Mouse (Mus musculus): Measurements from ENCODE around the gene H1f0.
A peak's percentile ranks its signal among the peaks of the same experiment; 100 is the strongest.

H1f0 gene

DNA sequence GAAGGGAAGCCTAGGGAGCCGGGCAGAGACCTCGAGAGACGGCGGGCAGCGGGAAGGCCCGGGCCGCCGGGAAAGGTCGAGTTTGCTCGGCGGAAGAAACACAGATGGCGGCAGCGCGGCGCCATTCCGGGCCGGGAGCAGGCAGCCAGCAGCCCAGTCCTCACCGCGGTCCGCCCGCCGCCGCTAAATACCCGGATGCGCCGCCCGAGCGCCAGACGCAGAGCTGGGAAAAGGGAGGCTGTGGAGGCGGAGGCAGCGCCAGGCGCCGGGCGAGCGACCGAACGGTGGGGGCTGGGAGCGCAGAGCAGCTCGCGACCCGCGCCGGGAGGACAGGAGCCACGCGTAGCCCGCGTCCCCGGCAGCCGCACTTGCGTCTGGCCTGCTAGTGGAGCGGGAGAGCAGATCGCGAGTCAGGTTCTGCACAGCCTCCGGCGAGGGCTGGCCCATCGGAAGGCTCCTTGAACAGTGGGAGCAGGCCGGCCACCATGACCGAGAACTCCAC lies at the start of gene H1f0:
H1f0 (plus strand) TSS at position 214 of the 502 bp plus-strand sequence.
- peak; percentile 96 for DNase-seq

- DNase-seq: no peak
Measured at GRCm38 (mm10) chr15:78978875-78979274, 49.4 kb upstream of the H1f0 start.

- DNase-seq: no peak
Measured at GRCm38 (mm10) chr15:78980084-78980483, 48.2 kb upstream of the H1f0 start.

DNA sequence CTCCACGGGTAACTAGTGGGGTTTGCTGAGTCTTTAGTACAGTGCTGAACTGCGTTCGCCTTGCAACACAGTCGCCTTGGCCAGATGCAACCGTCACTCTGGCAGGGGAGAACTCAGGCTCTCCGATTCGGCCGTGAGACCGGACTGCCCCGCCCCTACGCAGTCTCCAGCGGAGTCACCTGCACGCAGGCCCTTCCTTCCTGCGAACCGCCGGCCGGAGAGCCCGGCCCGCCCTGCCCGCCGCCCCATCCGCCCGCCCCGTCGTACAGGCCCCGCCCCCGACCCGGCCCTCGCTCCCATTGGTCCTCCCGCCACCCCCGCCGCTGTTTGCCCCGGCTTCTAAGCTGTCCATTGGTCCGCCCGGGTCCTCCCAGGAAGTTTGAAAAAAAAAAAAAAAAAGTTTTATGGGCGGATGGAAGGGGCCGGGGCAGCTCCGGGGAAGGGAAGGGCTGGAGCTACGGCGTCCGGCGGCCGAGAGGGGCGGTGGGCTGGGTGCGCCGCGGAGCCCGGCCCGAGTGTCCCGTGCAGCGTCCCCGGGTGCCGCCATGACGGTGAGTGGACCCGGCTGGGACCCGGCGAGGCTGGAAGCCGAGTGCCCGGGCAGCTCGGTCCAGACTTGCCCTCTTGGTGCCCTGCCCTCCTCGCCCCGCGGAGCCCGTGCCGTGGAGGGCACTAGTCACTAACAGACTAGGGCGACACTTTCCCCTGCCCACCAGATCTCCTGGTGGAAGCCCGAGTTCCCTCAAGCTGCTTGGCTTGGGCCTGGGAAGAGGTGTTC lies 45.4 kb upstream of the H1f0 start:
- peak; percentile 90 for DNase-seq

DNA sequence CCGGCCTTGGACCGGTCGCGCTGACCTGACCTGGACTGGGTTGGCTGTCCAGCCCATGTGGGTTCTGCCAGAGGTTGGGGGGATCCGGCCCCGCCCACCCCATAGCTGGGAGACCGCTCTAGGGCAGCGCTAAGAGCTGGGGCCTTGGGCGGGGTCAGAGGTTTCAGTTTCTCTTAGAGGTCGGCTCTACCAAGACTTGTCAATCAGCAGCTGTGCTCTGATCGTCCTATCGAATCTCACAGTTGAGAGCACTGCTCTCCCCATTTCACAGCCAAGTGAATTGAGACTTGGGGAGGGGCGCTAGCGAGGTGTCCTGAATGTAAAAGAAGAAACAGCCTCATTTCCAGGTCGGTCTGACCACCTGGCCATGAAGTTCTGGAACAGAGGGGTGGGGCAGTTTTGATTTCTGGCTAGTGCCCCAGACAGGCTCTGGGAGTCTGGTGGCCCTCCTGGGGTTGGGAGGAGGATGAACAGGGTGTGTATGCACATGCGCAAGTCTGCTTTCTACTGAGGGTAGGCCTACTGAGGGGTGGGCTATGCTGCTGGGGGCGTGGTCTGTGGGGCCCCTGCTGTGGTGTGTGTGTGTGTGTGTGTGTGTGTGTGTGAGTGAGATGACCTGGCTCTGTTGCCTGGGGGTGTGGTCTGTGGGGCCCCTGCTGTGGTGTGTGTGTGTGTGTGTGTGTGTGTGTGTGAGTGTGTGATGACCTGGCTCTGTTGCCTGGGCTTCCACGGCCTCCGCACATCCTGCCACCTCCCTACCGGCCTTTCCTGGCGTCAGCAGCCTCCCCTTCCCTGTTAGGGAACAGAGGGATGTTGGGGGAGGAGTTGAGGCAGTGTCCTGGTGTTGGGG lies 44.6 kb upstream of the H1f0 start:
- DNase-seq: peak; percentile 69

DNA sequence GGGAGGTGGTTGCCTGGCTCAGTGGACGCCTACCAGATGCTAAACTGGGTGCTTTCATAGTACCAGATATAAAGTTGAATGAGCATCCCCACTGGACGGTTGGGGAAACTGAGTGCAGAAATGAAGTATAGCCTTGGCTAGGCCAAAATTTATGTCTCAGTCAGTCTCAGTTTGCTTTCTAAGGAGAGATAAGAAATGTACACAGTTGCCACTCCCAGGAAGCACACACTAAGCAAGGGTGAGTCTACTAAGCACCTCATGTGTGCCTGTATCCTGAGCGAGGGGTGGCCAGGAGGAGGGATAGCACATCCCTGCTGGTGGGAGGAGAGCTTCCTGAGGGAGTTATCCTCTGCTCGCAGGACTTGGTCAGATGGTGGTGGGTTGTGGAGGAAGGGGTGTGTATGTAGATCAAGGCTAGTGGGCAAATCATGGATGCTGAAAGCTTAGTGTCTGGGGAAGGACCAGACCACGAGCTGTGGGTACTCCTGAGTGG lies 43.9 kb upstream of the H1f0 start:
- DNase-seq: no peak

DNA sequence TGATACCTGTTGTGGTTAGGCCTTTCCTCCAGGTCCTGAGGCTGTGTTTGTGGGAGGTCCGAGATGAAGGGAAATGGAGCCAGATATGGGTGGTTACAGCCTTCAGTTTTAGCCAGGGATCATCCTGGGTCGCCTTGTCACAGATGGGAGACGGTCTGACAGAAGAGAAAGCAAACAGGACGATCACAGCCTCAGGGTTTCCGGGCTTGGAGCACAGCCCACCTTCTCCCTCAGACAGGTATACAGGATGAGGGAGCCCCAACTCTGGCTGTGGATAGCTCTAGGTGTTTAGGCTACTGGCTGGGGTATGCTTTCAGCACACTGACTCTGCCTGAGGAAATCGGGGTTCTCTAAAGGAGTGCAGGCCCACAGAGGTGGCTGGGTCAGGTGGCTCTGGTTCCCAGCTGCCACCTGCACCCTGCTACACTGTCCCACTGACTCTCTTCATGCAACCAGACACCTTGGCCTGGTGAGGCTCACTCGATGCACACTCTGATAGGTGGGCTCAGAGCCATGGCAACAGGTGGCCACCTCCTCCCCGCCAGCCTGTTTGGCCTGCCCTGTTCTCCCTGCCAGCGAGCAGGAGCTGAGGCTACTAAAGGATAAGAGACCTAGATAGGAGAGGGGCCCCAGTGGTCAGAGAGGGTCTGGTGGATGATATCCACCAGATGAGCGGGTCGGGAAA lies 41.6 kb upstream of the H1f0 start:
- DNase-seq: no peak

DNA sequence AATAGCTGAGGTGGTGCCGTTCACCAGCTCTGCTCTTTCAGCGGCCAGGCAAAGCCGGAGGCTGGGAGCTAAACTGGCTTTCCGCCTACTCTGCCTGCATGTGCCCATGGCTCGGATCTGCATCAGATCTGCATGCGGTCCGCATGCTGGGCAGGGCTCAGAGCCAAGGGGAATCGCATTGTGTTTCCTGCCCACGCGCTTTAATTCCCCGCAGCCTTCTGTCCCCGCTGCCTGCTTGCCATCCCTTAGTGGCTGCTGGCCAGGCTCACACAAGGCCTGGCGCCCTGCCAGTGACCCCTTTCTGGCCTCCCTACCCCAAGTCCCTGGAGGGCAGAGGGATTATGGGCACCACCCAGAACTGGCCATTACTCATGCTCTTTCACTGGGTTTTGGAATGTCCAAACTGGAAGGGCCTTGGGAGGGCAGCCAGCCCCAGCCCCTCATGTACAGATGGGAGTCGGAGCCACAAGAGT lies 39.7 kb upstream of the H1f0 start:
- no peak for DNase-seq

DNA sequence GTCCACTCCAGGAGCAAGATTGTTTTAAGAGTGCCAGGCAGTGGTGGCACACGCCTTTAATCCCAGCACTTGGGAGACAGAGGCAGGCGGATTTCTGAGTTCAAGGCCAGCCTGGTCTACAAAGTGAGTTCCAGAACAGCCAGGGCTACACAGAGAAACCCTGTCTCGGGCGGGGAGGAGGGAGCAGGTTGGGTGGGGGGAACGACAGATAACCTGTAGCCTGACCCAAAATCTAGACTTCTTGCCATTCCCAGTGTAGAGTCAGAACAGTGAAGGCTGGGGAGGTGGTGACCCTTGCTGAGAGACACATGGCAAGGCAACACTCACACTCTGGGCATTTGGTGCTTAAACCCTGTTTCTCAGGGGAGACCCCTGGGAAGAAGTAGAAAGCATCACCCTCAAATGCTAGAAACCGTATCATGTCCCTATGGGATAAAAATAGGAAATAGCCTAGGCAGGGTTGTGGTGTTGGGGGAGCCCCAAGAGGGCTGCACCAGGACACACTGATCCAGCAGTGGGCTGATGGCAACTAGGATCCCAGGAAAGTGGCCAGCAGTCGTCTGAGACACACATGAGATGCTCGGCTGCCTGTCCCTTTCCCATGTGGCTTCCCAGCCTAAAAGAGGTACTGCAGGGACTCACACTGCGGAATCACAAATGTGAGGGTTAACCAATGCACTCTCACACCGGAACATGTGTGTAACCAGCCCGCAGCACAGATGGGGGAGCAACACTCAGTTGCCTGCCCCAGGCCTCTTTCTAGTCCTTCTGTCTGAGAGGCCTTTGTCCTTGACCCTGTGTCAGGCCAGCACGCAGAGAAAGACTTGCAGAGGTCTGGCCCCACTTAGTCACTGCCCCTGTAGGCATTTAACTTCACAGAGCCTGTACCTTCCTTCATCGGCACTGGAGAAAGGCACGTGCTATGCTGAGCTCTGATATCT lies 38.8 kb upstream of the H1f0 start:
- DNase-seq: no peak

DNA sequence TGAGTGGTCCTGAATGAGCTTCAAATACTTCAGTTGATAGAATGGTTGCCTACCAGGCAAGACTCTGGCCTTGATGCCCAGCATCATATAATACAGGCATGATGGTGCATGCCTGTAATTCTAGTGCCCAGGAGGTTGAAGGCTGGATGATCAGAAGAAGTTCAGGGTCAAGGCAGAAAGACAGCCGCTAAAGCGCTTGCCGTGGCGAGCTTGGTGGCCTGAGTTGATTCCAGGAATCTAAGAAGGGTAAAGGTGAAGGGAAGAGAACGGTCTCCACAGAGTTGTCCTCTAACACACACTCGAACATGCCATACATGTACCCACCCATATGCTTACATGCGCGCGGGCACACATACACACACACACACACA lies 38.2 kb upstream of the H1f0 start:
- DNase-seq: no peak

GRCm38 (mm10) chr15:78990970-78991525 lies 37.2 kb upstream of the H1f0 start:
- DNase-seq: no peak

DNA sequence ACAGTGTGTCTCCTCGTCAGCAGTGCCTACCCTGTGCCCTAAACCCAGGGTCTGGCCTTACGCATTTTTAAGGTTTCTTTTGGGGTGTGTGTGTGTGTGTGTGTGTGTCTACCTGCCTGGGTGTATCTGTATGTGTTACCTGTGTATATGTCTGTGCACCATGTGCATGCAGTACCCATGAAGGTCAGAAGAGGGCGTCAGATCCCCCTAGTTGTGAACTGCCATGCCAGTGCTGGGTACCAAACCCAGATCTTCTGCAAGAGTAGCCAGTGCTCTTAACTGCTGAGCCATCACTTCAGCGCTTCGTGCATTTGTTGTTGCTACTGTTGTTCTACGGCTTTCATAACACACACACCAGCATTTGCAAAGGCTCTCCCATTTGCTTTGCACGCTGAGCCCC lies 36.0 kb upstream of the H1f0 start:
- DNase-seq: no peak

DNA sequence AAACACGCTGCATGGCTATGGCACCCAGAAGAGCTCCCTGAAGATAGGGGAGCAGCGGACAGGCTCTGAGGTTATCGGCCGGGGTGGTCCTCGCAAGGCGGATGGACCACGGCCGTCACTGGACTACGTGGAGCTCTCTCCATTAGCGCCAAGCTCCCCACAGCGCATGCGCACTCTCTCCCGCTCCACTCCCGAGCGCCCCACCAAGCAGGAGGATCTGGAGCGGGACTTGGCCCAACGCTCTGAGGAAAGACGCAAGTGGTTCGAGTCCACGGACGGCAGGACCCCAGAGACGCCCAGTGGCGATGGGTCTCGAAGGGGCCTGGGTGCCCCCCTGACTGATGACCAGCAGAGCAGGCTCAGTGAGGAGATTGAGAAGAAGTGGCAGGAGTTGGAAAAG lies 35.3 kb upstream of the H1f0 start:
- DNase-seq: no peak

DNA sequence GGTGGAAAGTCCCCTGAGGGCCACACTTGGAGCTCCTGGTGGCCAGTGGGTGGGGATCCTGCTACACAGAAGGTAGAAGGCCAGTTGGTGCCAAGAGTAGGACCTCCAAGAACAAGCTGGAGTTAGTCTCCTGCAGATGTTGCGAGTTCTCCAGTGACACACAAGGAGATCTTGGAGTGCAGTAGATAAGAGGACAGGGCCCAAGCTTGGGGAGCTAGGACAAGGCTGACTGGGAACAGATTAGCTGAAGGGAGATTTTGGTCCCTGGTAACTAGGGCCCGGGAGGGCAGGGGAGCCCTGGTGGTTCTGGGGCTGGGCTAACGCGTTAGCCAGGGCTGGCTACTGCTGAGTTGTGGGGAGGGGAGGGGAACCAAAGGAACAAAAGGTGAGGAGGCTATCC lies 32.3 kb upstream of the H1f0 start:
- no peak for DNase-seq

DNA sequence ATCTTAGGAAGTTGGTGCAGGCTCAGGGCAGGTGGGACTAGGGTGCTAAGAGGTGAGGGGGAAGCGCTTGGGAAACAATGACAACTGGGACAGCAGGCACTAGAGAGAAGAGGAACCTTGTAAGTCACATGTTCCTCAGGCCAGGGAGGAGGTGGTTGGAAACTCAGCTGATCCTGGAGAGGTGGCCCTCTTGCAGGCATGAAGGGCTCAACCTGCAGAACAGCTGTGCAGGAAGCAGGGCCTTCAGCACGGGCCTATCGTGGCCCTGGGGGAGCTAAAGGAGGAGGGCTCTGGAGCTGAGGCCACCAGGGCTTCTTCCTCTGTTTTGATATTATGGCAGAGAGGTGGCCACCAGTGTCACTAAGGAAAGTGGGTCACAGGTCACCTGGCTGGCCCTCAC lies 31.6 kb upstream of the H1f0 start:
- peak; percentile 65 for DNase-seq

DNA sequence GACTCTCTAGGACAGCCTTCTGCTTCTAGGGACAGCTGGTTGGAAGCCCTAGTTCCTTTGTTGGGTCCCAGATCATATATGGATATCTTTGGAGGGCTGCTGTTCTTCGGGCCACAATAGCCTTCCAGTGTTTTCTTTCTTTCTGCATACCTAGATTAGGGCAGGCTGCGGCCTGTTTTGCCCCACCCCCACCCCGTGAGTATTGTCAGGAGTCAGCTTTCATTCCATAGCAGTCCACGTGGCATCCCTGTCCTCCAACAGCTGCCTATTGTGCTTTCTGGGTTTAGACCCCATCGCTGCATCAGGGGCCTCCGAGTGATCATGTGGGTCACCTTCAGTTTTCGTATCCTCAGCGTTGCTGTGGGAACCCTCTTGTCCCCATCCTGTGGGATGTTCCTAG lies 29.9 kb upstream of the H1f0 start:
- DNase-seq: no peak

DNA sequence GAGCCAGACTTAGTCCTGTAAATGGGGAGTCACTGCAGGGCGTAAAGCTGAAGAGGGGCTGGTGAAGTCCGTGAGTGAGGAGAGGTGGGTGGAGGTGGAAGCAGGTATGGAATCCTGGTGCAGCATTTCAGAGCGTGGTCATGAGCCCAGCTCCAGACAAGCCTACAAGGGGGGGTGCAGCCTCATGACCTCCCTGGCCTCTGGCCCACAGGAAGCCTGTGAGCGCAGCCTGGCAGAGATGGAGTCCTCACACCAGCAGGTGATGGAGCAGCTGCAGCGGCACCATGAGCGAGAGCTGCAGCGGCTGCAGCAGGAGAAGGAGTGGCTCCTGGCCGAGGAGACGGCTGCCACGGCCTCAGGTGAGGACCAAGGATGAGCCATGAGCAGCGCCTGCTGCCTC lies 28.7 kb upstream of the H1f0 start:
- DNase-seq: peak; percentile 54

DNA sequence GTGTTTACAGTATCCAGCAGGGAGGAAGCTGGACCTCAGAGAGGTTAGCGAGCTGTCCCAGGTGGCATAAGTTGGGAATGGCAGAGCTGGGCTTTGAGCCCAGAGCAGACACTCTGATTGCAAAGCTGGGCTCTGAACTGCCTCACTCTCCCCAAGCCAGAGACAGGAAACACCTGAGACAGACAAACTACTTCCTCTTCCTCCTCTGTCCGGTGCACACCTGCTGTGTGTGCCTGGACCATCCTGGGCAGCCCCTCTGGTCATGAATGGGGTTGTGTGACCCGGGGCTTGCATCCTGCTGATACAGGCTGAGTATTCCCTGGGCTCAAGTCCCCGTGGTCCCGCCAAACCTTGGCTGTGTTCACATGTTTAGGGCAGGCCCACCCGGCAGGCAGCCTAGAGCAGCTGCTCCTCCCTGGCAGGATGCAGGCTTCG lies 27.9 kb upstream of the H1f0 start:
- peak; percentile 35 for DNase-seq

DNA sequence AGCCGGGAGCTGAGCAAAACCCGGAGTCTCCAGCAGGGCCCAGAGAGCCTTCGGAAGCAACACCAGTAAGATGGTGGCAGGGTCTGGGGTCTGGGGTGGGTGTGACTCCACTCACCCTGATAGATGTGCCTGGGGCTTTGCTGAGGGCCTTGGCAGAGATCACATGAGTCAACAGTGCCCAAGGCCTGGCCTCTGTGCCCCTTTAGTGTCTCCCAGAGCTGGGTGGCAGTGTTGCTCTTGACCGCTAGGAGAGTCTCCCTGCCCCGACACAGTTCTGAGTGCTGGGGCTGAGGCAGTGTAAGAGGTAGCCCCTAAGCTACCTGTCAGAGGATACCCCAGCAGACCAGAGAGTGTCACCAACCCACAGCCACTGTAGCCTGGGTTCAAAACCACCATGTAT lies 26.7 kb upstream of the H1f0 start:
- no peak for DNase-seq

- no peak for DNase-seq
Measured at GRCm38 (mm10) chr15:79002036-79002435, 26.2 kb upstream of the H1f0 start.

- no peak for DNase-seq
Measured at GRCm38 (mm10) chr15:79003079-79003478, 25.2 kb upstream of the H1f0 start.

DNA sequence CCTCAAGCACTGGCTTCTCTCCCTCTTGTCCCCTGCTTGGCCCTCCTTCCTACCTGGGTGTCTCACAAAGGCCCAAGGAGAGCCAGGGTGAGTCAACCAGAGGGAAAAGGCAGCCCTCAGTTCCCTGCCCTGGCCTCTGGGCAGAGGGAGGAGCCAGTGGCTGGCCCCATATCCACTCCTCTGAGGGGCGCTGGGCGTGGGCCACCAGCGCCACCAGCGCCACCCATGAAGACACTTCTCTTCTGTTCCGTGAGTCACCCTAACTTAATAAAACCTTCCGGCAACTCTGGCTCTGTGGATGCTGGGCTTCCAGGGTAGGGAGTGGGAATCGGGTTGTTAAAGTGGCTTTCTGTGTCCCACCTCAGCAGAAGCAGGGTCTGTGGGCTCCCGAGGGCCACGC lies 22.7 kb upstream of the H1f0 start:
- DNase-seq: no peak
